Mouse (Mus musculus) forebrain, embryonic 15.5 days (tissue): Measurements from ENCODE around the gene Sirt4. TPM values are rescaled to one million over a fixed set of nuclear protein-coding genes. Genes with fewer than 3 reads are reported as not detected.

Experiments used
- ATAC-seq: fragments of 200-750 bp; cut with Nextera tagmentation; replicated peaks from 2 replicates; pipeline ENCODE4 v1.8.0; 2017; ENCODE audit warnings: mild to moderate bottlenecking, moderate TSS enrichment, moderate library complexity
- H3K27ac ChIP-seq: fragments of 300-500 bp; sonication (generic); replicated peaks from 2 replicates; pipeline ENCODE4 v1.5.1; 2015; ENCODE audit warnings: mild to moderate bottlenecking, inconsistent platforms
- H3K27me3 ChIP-seq: fragments of 300-500 bp; sonication (generic); 2 replicates; pipeline ENCODE4 v1.6.1; 2015; ENCODE audit warnings: inconsistent platforms
- H3K36me3 ChIP-seq: fragments of 300-500 bp; sonication (generic); 2 replicates; pipeline ENCODE4 v1.6.1; 2015; ENCODE audit warnings: mild to moderate bottlenecking, inconsistent platforms
- H3K4me1 ChIP-seq: fragments of 300-500 bp; sonication (generic); 2 replicates; pipeline ENCODE4 v1.6.1; 2015; ENCODE audit warnings: inconsistent platforms
- H3K4me2 ChIP-seq: fragments of 300-500 bp; sonication (generic); replicated peaks from 2 replicates; pipeline ENCODE4 v1.6.1; 2015; ENCODE audit warnings: mild to moderate bottlenecking, inconsistent platforms
- H3K4me3 ChIP-seq: fragments of 300-500 bp; sonication (generic); 2 replicates; pipeline ENCODE4 v1.5.1; 2015; ENCODE audit warnings: mild to moderate bottlenecking, inconsistent platforms
- H3K9ac ChIP-seq: fragments of 300-500 bp; sonication (generic); replicated peaks from 2 replicates; pipeline ENCODE4 v1.6.1; 2015; ENCODE audit warnings: mild to moderate bottlenecking, inconsistent platforms
- H3K9me3 ChIP-seq: fragments of 300-500 bp; sonication (generic); 2 replicates; pipeline ENCODE4 v1.6.1; 2016; ENCODE audit warnings: inconsistent platforms
- WGBS: fragments of 180-500 bp; shearing (Covaris S2); methylation state at CpG from one replicate; pipeline ENCODE4 v1.1.7; 2015; ENCODE audit warnings: mixed read lengths; 5-methylcytosine and 5-hydroxymethylcytosine counted together
- polyA plus RNA-seq: library from polyadenylated mRNA; unstranded; fragments of >200 nt; fragmentation: Nextera tagmentation; extraction: Ambion mirVana; gene quantifications from 2 replicates; pipeline ENCODE4 v1.2.1, GENCODE M21; 2015

The Sirt4 gene
- polyA plus RNA-seq, 1 experiment from 2014 or later, result 34.0 TPM

DNA sequence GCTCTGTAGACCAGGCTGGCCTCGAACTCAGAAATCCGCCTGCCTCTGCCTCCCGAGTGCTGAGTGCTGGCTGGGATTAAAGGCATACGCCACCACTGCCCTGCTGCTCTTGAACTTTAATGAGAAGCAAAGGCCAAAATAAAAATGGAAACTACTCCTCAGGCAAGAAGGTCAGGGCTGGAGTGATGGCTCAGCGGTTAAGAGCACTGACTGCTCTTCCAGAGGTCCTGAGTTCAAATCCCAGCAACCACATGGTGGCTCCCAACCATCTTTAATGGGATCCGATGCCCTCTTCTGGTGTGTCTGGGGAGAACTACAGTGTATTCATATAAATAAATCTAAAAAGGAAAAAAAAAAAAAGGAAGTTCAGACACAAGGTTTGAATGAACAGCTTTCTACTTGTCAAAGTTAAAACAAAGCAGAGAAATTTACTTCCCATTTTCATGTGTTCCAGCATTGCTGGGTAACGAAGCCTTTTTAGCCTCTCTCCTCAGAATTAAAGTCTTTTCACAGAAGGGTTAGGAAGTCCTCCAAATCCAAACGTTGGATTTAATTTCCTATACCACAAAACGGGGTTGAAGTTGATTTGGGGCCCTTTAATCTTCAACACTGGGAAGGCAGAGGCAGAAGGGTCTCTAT is 3.5 kb upstream of the Sirt4 start:
- H3K9me3 ChIP-seq, result no peaks in the 10 kb centered on the region
- 80% methylated on average over 9 of the region's 9 CpGs for WGBS
- 0 out of 2 replicates have a peak overlapping the region, but pooled peaks have one; percentile 100 for H3K27ac ChIP-seq
- no peak overlapping the region for H3K4me3 ChIP-seq
- ATAC-seq, result no peak
- peak overlapping the region; percentile 75; the same call in 1 of the 2 replicates for H3K9ac ChIP-seq
- no peak overlapping the region for H3K4me2 ChIP-seq
- no peaks in the 10 kb centered on the region for H3K27me3 ChIP-seq
- H3K4me1 ChIP-seq, result peaks cover 39% of the 10 kb centered on the region
- H3K36me3 ChIP-seq, result no peaks in the 10 kb centered on the region

- 86% methylated on average over 8 of the region's 8 CpGs for WGBS
- H3K4me2 ChIP-seq, result no peak overlapping the region
- no peak for ATAC-seq
- H3K4me1 ChIP-seq, result peaks cover 44% of the 10 kb centered on the region
- H3K9me3 ChIP-seq, result no peaks in the 10 kb centered on the region
- H3K9ac ChIP-seq, result no peak overlapping the region
- no peaks in the 10 kb centered on the region for H3K27me3 ChIP-seq
- H3K27ac ChIP-seq, result no peak overlapping the region
- H3K4me3 ChIP-seq, result no peak overlapping the region
- no peaks in the 10 kb centered on the region for H3K36me3 ChIP-seq
Observed at GRCm38 (mm10) chr5:115487353-115487752, 2.8 kb upstream of the Sirt4 start.

- ATAC-seq, result no peak
- peaks cover 41% of the 10 kb centered on the region for H3K4me1 ChIP-seq
- WGBS, result 47% methylated on average over 4 of the region's 4 CpGs
- no peak overlapping the region for H3K27ac ChIP-seq
- H3K36me3 ChIP-seq, result no peaks in the 10 kb centered on the region
- no peak overlapping the region for H3K4me3 ChIP-seq
- no peak overlapping the region for H3K9ac ChIP-seq
- no peak overlapping the region for H3K4me2 ChIP-seq
- no peaks in the 10 kb centered on the region for H3K9me3 ChIP-seq
- H3K27me3 ChIP-seq, result no peaks in the 10 kb centered on the region
Observed at GRCm38 (mm10) chr5:115486726-115487125, 2.2 kb upstream of the Sirt4 start.

DNA sequence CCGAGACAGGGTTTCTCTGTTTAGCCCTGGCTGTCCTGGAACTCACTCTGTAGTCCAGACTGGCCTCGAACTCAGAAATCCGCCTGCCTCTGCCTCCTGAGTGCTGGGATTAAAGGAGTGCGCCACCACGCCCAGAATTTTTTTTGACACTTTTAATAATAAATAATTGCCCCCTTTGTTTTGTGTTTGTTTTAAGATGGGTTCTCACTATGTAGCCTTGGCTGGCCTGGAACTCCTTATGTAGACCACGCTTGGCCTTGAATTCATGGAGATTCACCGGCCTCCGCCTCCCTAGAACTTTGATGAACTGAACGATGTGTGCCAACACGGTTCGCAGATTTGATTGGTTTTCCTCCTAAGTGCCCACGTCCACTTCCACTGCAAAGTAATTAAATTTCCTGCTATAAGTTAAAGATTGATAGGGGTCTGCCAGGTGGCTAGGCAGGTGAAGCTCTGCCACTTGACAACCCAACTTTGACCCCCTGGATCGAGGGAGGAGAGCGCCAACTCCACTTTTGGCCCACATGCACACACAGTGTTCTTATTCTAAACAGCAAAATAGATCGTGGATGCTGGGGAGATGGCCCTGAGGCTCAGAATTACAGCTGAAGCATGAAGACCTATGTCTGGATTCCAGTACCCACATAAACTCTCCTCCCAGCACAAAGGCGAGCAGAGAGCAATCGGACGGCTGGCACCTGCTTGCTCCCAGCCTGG is 1.1 kb upstream of the Sirt4 start:
- ATAC-seq, result no peak
- H3K27ac ChIP-seq, result no peak overlapping the region
- no peak overlapping the region for H3K4me2 ChIP-seq
- H3K9ac ChIP-seq, result no peak overlapping the region
- peaks cover 31% of the 10 kb centered on the region for H3K4me1 ChIP-seq
- H3K36me3 ChIP-seq, result no peaks in the 10 kb centered on the region
- no peaks in the 10 kb centered on the region for H3K27me3 ChIP-seq
- H3K4me3 ChIP-seq, result no peak overlapping the region
- WGBS, result 87% methylated on average over 18 of the region's 18 CpGs
- no peaks in the 10 kb centered on the region for H3K9me3 ChIP-seq

- H3K9ac ChIP-seq, result peak overlapping the region; percentile 51
- H3K4me1 ChIP-seq, result peaks cover 33% of the 10 kb centered on the region
- H3K27me3 ChIP-seq, result no peaks in the 10 kb centered on the region
- 66% methylated on average over 5 of the region's 5 CpGs for WGBS
- H3K9me3 ChIP-seq, result no peaks in the 10 kb centered on the region
- no peak for ATAC-seq
- peak overlapping the region; percentile 42 for H3K4me3 ChIP-seq
- no peaks in the 10 kb centered on the region for H3K36me3 ChIP-seq
- peak overlapping the region; percentile 52 for H3K4me2 ChIP-seq
- peak overlapping the region; percentile 81; the same call in 1 of the 2 replicates for H3K27ac ChIP-seq
Observed at GRCm38 (mm10) chr5:115484996-115485395, 471 bp upstream of the Sirt4 start.

- Histone ChIP-seq H3K9ac (no peak overlapping the region), H3K36me3 (peaks cover 3% of the 10 kb centered on the region; the same call in 1 of the 2 replicates), H3K4me2 (no peak overlapping the region), H3K27me3 (no peaks in the 10 kb centered on the region), H3K4me3 (no peak overlapping the region), H3K27ac (no peak overlapping the region), H3K9me3 (no peaks in the 10 kb centered on the region), H3K4me1 (peaks cover 31% of the 10 kb centered on the region)
- ATAC-seq, result no peak
- WGBS, result 34% methylated on average over 6 of the region's 6 CpGs
Observed at GRCm38 (mm10) chr5:115483385-115483784, 1.1 kb downstream of the Sirt4 start.

- Histone ChIP-seq H3K27me3 (no peaks in the 10 kb centered on the region), H3K4me2 (peak overlapping the region; percentile 34), H3K4me1 (peaks cover 30% of the 10 kb centered on the region), H3K36me3 (peaks cover 3% of the 10 kb centered on the region; the same call in 1 of the 2 replicates), H3K27ac (no peak overlapping the region), H3K9ac (peak overlapping the region; percentile 18), H3K9me3 (no peaks in the 10 kb centered on the region), H3K4me3 (peak overlapping the region; percentile 15; the same call in 1 of the 2 replicates)
- ATAC-seq, result no peak
- 24% methylated on average over 38 of the region's 38 CpGs for WGBS
Observed at GRCm38 (mm10) chr5:115482390-115483265, 1.9 kb downstream of the Sirt4 start.

DNA sequence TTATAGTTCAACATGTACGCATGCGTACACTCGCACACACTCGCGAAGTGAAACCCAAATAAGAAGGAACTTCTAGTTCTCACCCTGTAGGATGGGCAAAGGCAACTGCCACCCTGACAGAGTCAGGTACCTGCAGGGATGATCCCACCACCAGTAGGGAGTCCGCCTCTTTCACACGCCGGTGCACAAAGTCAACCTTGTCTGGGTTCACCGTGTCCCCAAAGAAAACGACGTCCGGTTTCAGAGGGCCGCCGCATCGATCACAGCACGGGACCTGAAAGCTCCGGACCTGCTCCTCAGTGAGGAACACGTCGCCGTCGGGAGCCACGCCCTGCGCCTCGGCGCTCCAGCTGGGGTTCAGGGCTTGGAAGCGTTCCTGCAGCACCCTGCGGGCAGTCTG is 4.4 kb downstream of the Sirt4 start:
- no peak for ATAC-seq
- 14% methylated on average over 27 of the region's 27 CpGs for WGBS
- Histone ChIP-seq H3K9ac (peak overlapping the region; percentile 30; the same call in 1 of the 2 replicates), H3K9me3 (no peaks in the 10 kb centered on the region), H3K4me1 (peaks cover 40% of the 10 kb centered on the region), H3K4me3 (peak overlapping the region; percentile 21), H3K4me2 (peak overlapping the region; percentile 36), H3K27me3 (no peaks in the 10 kb centered on the region), H3K27ac (no peak overlapping the region), H3K36me3 (peaks cover 9% of the 10 kb centered on the region; the same call in 1 of the 2 replicates)

GRCm38 (mm10) chr5:115479561-115479960 is 5.0 kb downstream of the Sirt4 start:
- Histone ChIP-seq H3K4me1 (peaks cover 35% of the 10 kb centered on the region), H3K4me2 (peak overlapping the region; percentile 36; the same call in 1 of the 2 replicates), H3K9ac (no peak overlapping the region), H3K4me3 (no peak overlapping the region), H3K9me3 (no peaks in the 10 kb centered on the region), H3K36me3 (peaks cover 9% of the 10 kb centered on the region; the same call in 1 of the 2 replicates), H3K27me3 (no peaks in the 10 kb centered on the region), H3K27ac (no peak overlapping the region)
- ATAC-seq, result no peak
- 39% methylated on average over 15 of the region's 15 CpGs for WGBS

DNA sequence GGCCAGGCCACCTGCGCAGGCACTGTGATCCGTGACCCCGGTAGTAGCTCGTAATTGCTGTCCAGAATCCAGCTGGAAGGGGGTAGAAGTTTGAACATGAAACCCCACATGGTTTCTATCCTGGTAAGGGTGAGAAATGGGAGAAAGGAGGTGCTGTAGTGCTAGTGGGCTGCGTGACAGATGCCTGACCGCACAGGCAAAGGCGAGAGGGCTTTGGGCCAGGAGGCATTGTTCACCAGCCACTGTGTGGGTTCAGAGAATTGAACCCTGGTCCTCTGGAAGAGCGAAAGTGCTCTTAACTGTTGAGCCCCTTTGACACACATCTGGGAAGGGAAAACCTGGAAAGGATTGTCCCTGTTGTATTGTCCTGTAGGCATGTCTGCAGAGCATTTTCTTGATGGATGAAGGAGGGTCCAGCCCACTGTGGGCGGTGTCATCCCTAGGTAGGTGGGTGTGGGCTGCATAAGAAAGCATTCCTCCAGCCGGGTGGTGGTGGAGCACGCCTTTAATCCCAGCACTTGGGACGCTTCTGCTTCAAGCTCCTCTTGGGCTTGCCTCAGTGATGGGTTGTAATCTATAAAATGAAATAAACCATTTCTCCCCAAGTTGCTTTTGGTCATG is 8.3 kb downstream of the Sirt4 start:
- 42% methylated on average over 12 of the region's 12 CpGs for WGBS
- Histone ChIP-seq H3K4me1 (peaks cover 17% of the 10 kb centered on the region), H3K36me3 (peaks cover 9% of the 10 kb centered on the region; the same call in 1 of the 2 replicates), H3K4me3 (peak overlapping the region; percentile 45), H3K27ac (0 out of 2 replicates have a peak overlapping the region, but pooled peaks have one; percentile 4), H3K27me3 (no peaks in the 10 kb centered on the region), H3K9me3 (no peaks in the 10 kb centered on the region), H3K9ac (peak overlapping the region; percentile 44; the same call in 1 of the 2 replicates), H3K4me2 (peak overlapping the region; percentile 51)
- peak; percentile 30 for ATAC-seq

GRCm38 (mm10) chr5:115475337-115476106 is 9.0 kb downstream of the Sirt4 start:
- Histone ChIP-seq H3K9me3 (no peaks in the 10 kb centered on the region), H3K9ac (peak overlapping the region; percentile 44), H3K4me3 (peak overlapping the region; percentile 45), H3K4me1 (peaks cover 19% of the 10 kb centered on the region), H3K36me3 (peaks cover 9% of the 10 kb centered on the region; the same call in 1 of the 2 replicates), H3K27me3 (no peaks in the 10 kb centered on the region), H3K27ac (0 out of 2 replicates have a peak overlapping the region, but pooled peaks have one; percentile 20), H3K4me2 (peak overlapping the region; percentile 51)
- WGBS, result 6% methylated on average over 22 of the region's 22 CpGs
- peak; percentile 87 for ATAC-seq
